Mouse (Mus musculus): ENCODE results near the gene Eml4.

DNA sequence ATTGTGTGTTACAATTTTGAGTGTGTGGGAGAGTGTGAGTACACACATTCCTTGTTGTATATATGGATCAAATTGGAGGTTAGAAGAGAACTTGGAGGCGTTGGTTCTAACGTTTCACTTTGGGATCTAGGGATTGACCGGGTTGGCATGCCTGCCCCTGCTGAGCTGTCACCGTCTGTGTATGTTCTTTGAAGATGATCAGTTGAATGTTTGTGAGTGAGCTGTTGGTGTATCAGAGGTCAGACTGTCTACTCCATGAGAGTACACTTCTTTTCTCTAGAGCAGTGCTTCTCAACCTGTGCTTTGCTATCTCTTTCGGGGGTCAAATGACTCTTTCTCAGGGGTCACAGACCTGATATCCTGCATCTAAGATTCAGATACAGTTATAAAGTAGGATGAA is 13.6 kb downstream of the Eml4 start:
- TF ChIP-seq CTCF (IDR thresholded peaks at IDR 0.05; ENCODE audit: low read depth, low read length) (no peak), POLR2A (IDR thresholded peaks at IDR 0.05; ENCODE audit: insufficient read depth, low read length) (no peak), EP300 (IDR thresholded peaks at IDR 0.05; ENCODE audit: insufficient read depth, low read depth, low read length) (no peak)
